Mouse (Mus musculus) kidney, postnatal 0 days (tissue): ENCODE measurements around the gene 2610021A01Rik. TPM values are rescaled to one million over a fixed set of nuclear protein-coding genes. Genes with fewer than 3 reads are reported as not detected.
"Not testable (repeated sequence)": the region's sequence is repeated elsewhere in the genome, so short reads cannot be mapped to it uniquely, and the experiment has no call there.

Experiments
- ATAC-seq: fragments of 200-750 bp; cut with Nextera tagmentation; replicated peaks from 2 replicates; pipeline ENCODE4 v1.8.0; 2017; ENCODE audit warnings: low read depth, moderate number of reproducible peaks, moderate TSS enrichment, moderate library complexity; ENCODE audit not compliant: low FRiP score
- DNase-seq: peaks from one replicate; pipeline ENCODE4 v3.0.0-alpha.2; 2016; ENCODE audit warnings: low spot score
- H3K27ac ChIP-seq: fragments of 300-500 bp; sonication (generic); 2 replicates; pipeline ENCODE4 v1.5.1; 2014; ENCODE audit warnings: mild to moderate bottlenecking
- H3K27me3 ChIP-seq: fragments of 300-500 bp; sonication (generic); 2 replicates; pipeline ENCODE4 v1.6.1; 2014; ENCODE audit warnings: low read length, mixed read lengths; ENCODE audit not compliant: insufficient read depth
- H3K36me3 ChIP-seq: fragments of 300-500 bp; sonication (generic); 2 replicates; pipeline ENCODE4 v1.6.1; 2014; ENCODE audit warnings: low read length, mixed read lengths; ENCODE audit not compliant: insufficient read depth
- H3K4me1 ChIP-seq: fragments of 300-500 bp; sonication (generic); replicated peaks from 2 replicates; pipeline ENCODE4 v1.6.1; 2014; ENCODE audit warnings: antibody characterized with exemption, low read length, mixed read lengths; ENCODE audit not compliant: insufficient read depth
- H3K4me2 ChIP-seq: fragments of 300-500 bp; sonication (generic); 2 replicates; pipeline ENCODE4 v1.6.1; 2014; ENCODE audit warnings: mild to moderate bottlenecking, low read length, moderate library complexity, mixed read lengths
- H3K4me3 ChIP-seq: fragments of 300-500 bp; sonication (generic); replicated peaks from 2 replicates; pipeline ENCODE4 v1.5.1; 2014; ENCODE audit warnings: low read depth, low read length
- H3K9ac ChIP-seq: fragments of 300-500 bp; sonication (generic); 2 replicates; pipeline ENCODE4 v1.6.1; 2014; ENCODE audit warnings: low read depth, low read length
- H3K9me3 ChIP-seq: fragments of 300-500 bp; sonication (generic); replicated peaks from 2 replicates; pipeline ENCODE4 v1.6.1; 2016; ENCODE audit warnings: low read length, inconsistent platforms, mixed read lengths
- CTCF ChIP-seq: IDR thresholded peaks from 2 replicates; pipeline ENCODE4 v1.5.1; 2016; ENCODE audit warnings: antibody characterized with exemption, low read depth, mild to moderate bottlenecking, moderate library complexity
- WGBS: fragments of 180-500 bp; shearing (Covaris S2); extraction: QIAGEN DNeasy Blood & Tissue Kit; methylation state at CpG from one replicate; pipeline ENCODE4 v1.1.7; 2014; 5-methylcytosine and 5-hydroxymethylcytosine counted together
- polyA plus RNA-seq: library from polyadenylated mRNA; unstranded; fragments of >200 nt; fragmentation: Nextera tagmentation; extraction: Ambion mirVana; gene quantifications from 2 replicates; pipeline ENCODE4 v1.2.1, GENCODE M21; 2015

2610021A01Rik gene
- polyA plus RNA-seq, 1 experiment from 2014 or later = 10.0 TPM

DNA sequence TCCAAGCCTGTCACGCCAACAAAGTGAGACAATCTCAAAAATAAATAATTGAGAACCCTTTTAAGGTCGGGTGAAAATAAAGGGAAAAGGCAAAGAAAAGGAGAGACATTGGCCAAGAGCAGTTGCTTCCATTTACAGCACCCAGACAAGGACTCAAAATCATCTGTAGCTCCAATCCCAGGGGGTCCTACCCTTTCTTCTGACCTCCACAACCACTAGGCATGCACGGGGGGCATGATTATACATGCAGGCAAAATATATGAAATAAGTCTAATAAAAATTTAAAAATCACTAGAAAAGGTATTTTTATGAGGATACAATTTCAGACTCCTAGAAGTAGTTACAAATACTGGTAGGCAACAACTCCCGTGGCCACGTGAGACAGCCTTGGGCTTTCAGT lies 415 bp upstream of the 2610021A01Rik start:
- no peaks in the 10 kb centered on the region for H3K4me1 ChIP-seq
- H3K9ac ChIP-seq = peak overlapping the region; percentile 67
- peak overlapping the region; percentile 74 for H3K4me2 ChIP-seq
- peak overlapping the region; percentile 54; the same call in 1 of the 2 replicates for H3K27ac ChIP-seq
- no peaks in the 10 kb centered on the region for H3K27me3 ChIP-seq
- DNase-seq (no peak), ATAC-seq (no peak)
- H3K9me3 ChIP-seq = no peaks in the 10 kb centered on the region
- no peaks in the 10 kb centered on the region for H3K36me3 ChIP-seq
- peak overlapping the region; percentile 57 for H3K4me3 ChIP-seq
- no peak for TF ChIP-seq CTCF
- WGBS = 43% methylated on average over 5 of the region's 5 CpGs

GRCm38 (mm10) chr7:41599932-41600548 lies 1.0 kb downstream of the 2610021A01Rik start:
- TF ChIP-seq CTCF = peak; percentile 50
- no peak for ATAC-seq
- Histone ChIP-seq H3K27me3 (no peaks in the 10 kb centered on the region), H3K4me1 (no peaks in the 10 kb centered on the region), H3K4me3 (peak overlapping the region; percentile 57), H3K9me3 (no peaks in the 10 kb centered on the region), H3K4me2 (peak overlapping the region; percentile 74), H3K9ac (peak overlapping the region; percentile 67), H3K36me3 (no peaks in the 10 kb centered on the region), H3K27ac (no peak overlapping the region)
- 17% methylated on average over 3 of the region's 3 CpGs for WGBS
- peak; percentile 63 for DNase-seq

- Histone ChIP-seq H3K27me3 (no peaks in the 10 kb centered on the region), H3K9ac (no peak overlapping the region), H3K4me2 (no peak overlapping the region), H3K4me3 (no peak overlapping the region), H3K36me3 (peaks cover 14% of the 10 kb centered on the region; the same call in 1 of the 2 replicates), H3K27ac (no peak overlapping the region), H3K4me1 (no peaks in the 10 kb centered on the region), H3K9me3 (no peaks in the 10 kb centered on the region)
- DNase-seq (no peak), ATAC-seq (no peak)
- no peak for TF ChIP-seq CTCF
- WGBS = 80% methylated on average over 3 of the region's 3 CpGs
Measured at GRCm38 (mm10) chr7:41611654-41612053, 12.6 kb downstream of the 2610021A01Rik start.

DNA sequence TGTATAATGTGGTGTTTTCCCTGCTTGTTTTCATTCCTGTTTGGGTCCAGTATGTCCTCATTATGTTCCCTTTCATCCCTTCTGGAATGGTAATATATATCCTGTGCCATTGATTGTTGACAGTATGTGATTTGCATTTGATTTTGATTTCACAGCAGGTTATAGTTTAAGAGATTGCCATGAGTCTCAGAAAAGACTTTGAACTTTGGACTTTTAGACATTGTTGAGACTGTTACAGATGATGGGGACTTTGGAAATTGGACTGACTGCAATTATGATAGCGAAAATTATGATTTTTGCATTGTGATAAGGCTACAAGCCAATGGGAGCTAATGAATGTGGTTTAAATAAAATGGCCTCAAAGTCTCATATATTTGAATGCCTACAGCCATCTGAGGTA lies 17.2 kb downstream of the 2610021A01Rik start:
- not testable (repeated sequence) for DNase-seq, H3K4me3 ChIP-seq, H3K27ac ChIP-seq, H3K9ac ChIP-seq, ATAC-seq, H3K4me1 ChIP-seq, H3K9me3 ChIP-seq, H3K4me2 ChIP-seq, H3K27me3 ChIP-seq
- 98% methylated on average over 1 of the region's 1 CpGs for WGBS
- peaks cover 21% of the 10 kb centered on the region; the same call in 1 of the 2 replicates for H3K36me3 ChIP-seq

GRCm38 (mm10) chr7:41632409-41633220 lies 33.6 kb downstream of the 2610021A01Rik start, which contains the start of gene Zfp788:
Zfp788 (plus strand) TSS chr7:41633203.
- TF ChIP-seq CTCF = peak; percentile 66
- Histone ChIP-seq H3K4me1 (no peaks in the 10 kb centered on the region), H3K4me2 (peak within 1 kb of the TSS; percentile 60), H3K27ac (peak within 1 kb of the TSS; percentile 89), H3K27me3 (no peaks in the 10 kb centered on the region), H3K9me3 (no peaks in the 10 kb centered on the region), H3K9ac (peak within 1 kb of the TSS; percentile 63), H3K4me3 (peak within 1 kb of the TSS; percentile 61), H3K36me3 (peaks cover 6% of the 10 kb centered on the region; the same call in 1 of the 2 replicates)
- peak; percentile 98 for DNase-seq
- ATAC-seq = peak; percentile 98
- under 1% methylated on average over 27 of the region's 27 CpGs for WGBS

GRCm38 (mm10) chr7:41633221-41633984 lies 34.4 kb downstream of the 2610021A01Rik start:
- Histone ChIP-seq H3K4me2 (peak overlapping the region; percentile 60), H3K27ac (peak overlapping the region; percentile 89), H3K36me3 (peaks cover 6% of the 10 kb centered on the region; the same call in 1 of the 2 replicates), H3K4me1 (no peaks in the 10 kb centered on the region), H3K9me3 (no peaks in the 10 kb centered on the region), H3K9ac (peak overlapping the region; percentile 63), H3K27me3 (no peaks in the 10 kb centered on the region), H3K4me3 (peak overlapping the region; percentile 61)
- DNase-seq (peak; percentile 97), ATAC-seq (peak; percentile 98)
- no peak for TF ChIP-seq CTCF
- under 1% methylated on average over 26 of the region's 26 CpGs for WGBS

DNA sequence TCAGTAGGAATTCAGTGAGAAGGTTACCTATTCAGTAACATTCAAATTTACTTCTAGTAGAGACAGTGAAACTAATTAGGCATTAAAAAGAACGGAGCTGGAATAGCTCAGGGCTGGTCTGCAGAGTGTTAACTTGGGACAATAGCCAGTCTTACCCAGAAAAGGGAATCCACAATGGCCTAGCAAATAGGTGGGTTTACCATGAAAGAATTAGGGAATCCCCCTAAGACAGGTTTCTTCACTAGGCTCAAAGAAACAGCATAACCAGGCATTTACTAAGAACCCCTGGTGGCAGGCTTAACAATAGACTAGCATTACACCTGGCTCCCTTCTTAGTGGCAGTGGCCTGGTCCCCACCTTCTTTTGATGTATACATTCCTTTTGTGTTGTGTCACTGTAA lies 75.3 kb downstream of the 2610021A01Rik start:
- not testable (repeated sequence) for H3K4me1 ChIP-seq, H3K4me2 ChIP-seq, H3K9ac ChIP-seq, H3K27me3 ChIP-seq, ATAC-seq, H3K27ac ChIP-seq, DNase-seq, H3K4me3 ChIP-seq, H3K36me3 ChIP-seq, H3K9me3 ChIP-seq
- WGBS = 58% methylated on average over 1 of the region's 1 CpGs
